Mouse (Mus musculus) monocyte, adult 5-6 weeks (primary cell): ENCODE results near the gene Fbxo40. TPM values are rescaled to one million over a fixed set of nuclear protein-coding genes. Genes with fewer than 3 reads are reported as not detected.

Experiments used
- ATAC-seq: fragments of 153-309, 156-312 bp; replicated peaks from 2 replicates; pipeline ENCODE4 v1.8.0; 2017; ENCODE audit warnings: mild to moderate bottlenecking; ENCODE audit not compliant: low TSS enrichment, insufficient number of reproducible peaks, severe bottlenecking, poor library complexity, low FRiP score
- total RNA-seq: library from RNA; stranded (forward); fragments of 200-1000, 200-491, 200-594 nt; gene quantifications from 3 replicates; pipeline ENCODE4 v1.2.3, GENCODE M21; 2017

The Fbxo40 gene
- 0.29 to 0.38 TPM in 2 of 3 replicates, not detected in the other for total RNA-seq

DNA sequence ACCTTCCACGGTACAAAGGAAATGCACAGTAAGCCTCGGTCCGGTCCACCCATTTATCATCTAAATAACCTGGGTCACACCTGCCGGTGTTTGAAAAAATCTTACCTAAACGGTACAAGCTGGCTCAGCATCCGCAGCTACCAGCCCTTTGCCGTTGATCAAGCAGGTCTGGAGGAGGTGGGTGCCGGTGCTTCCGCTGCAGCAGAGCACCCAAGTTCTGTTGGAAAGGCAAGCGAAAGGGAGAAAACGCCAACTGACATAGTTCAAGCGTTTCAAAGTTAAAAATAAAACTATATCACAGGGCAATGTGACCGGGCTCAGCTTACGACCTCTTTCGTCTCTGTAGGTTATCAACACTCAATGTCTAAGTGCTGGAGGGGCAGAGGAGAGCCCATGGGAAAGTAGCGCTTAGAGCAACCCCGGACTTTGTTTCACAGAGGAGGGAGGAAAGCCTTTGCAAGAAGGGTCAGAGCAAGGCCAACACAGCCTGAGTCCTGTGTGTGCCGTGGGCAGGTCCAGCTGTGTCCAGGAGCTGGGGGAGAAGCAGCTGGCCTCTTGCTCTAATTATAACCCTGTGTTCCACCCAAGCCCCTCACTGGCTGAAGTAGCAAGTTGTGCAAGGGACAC lies at the start of gene Fbxo40:
TSS of gene Fbxo40 (minus strand) at position 469 of the 627 bp plus-strand sequence.
- ATAC-seq = no peak

DNA sequence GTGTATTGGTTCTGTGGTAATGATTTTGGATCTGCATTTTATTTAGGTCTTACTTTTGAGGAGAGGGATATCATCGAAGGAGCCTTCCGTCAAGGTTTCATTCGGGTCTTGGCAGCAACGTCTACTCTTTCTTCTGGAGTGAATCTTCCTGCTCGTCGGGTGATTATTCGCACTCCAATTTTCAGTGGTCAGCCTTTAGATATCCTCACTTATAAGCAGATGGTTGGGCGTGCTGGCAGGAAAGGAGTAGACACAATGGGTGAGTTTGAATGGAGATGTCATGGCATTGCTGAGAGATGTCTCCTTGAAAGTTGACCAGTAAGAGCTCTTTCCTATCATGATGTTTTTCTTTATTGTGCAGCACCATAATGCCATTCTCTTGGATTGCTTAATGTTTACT lies 44.5 kb upstream of the Fbxo40 start:
- no peak for ATAC-seq

DNA sequence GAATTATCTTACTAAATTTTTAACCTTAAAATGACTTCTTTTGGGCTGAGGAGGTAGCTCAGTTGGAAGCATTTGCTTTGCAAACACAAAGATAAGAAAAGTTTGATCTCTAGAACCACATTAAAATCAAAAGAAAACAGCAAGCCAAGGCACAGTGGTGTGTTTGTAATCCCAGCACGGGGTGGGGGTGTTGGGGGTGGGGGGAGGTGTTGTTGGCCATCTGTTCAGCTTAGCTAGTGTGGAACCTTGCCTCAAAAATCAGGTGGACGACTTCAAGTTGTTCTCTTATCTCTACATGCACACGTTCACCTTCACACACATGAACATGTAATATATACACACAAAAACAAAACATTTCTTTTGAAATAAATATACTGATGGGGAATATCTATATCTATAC lies 41.7 kb upstream of the Fbxo40 start:
- no peak for ATAC-seq

DNA sequence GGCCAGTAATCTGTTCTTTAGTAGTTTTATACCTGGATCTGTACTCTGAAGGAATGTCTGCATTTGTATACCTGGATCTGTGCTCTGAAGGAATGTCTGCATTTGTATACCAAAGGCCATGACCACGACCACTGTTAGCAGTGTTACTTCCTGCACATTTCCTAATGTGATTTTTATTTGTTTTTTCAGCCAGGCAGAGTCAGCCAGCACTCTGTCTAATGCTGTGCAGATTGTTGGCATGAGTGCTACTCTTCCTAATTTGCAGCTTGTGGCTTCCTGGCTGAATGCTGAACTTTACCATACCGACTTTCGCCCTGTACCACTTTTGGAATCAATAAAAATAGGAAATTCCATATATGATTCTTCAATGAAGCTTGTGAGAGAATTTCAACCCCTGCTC lies 37.3 kb upstream of the Fbxo40 start:
- no peak for ATAC-seq

DNA sequence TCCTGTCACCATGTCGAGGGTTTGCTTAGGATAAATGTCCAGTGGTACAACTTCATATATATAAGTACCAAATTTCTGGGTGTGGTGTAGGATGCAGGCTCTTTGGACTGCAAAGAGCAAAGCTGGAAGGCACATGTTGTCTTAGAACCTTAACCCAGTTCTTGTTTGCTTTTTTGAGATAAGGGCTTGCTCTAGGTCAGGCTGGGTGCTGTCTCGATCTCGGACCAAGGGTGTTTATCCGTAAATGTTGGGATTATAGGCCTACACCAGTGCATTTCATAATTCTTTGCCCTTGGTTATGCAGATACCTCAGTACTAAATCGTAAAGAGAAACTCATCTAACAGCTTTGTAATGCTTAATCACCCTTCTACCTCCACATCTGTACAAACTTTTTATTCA lies 22.1 kb upstream of the Fbxo40 start:
- no peak for ATAC-seq

DNA sequence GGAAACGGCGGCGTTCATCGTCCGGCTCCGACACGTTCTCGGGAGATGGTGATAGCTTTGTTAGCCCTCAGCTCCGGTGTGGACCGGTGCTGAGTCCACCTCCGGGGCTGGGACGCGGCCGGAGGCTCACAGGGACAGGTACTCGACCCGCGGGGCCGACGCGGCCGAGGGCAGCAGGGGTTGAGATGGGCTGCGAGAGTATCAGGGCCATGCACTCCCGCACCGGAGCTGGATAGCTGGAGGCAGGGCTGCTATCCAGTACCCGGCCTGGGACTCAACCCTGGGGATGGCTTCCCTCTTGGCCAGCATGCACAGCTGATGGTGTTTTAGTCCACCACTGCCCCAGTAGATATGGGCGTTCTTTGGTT lies 21.6 kb upstream of the Fbxo40 start:
- no peak for ATAC-seq

DNA sequence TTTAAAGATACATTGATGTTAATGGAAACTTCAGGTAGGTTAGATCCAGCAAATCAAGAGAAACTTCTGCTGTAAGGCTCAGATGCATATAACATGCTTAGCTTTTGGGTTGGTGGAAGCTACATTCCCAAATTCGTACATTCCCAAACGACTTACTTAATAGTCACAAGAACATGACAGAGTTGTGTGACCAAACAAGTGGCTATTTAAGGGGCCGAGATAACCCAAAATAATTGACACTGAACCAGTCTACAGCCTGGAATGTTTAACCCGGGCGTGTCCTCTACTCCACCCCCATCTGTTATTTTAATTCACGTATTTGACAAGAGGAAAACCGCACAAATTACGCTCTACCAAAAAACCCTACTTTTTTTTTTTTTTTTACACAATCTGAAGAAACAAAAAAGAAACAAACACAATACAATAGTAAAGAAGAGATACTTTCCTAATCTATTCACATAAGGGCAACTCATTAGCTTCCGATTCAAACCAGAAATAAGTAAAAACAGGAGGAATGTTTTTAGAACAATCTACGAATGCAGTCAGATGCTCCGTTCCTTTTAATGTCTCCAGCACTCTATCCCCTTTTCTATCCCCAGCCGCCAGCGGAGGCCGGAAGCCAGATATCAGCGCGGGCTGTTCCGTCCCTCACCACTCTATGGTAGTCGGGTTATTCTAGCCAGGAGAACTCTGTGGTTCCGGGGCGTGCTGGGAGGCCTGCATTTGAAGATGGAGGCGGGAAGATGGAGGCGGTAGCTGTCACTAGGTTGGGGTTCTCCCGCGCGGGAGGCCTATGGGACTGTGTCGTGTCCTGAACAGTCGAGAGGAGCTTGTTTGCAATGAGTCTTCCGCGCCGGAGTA lies 21.0 kb upstream of the Fbxo40 start, which contains the start of gene Polq:
TSS of gene Polq (plus strand) at position 726 of the 861 bp plus-strand sequence.
- peak; percentile 100 for ATAC-seq

DNA sequence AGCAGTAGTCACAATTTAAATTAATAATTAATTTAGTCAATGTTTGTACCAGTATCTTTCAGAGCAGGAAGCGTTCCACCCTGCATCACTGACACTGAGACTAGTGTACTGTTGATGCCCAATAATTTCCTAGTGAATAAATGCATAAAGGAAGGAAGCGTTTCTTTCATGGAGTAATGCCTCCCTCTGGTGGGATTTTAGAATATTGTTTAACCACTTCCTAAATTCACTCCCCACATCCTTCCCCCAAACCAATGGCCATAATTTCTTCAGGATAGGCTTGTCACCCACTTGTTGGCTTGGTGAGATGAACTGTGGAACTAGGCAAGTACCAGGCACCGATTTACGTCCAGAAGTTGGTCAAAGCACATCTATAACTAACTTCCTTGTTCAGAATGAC lies 20.1 kb upstream of the Fbxo40 start:
- 0 out of 2 replicates have a peak, but pooled peaks have one; percentile 55 for ATAC-seq

DNA sequence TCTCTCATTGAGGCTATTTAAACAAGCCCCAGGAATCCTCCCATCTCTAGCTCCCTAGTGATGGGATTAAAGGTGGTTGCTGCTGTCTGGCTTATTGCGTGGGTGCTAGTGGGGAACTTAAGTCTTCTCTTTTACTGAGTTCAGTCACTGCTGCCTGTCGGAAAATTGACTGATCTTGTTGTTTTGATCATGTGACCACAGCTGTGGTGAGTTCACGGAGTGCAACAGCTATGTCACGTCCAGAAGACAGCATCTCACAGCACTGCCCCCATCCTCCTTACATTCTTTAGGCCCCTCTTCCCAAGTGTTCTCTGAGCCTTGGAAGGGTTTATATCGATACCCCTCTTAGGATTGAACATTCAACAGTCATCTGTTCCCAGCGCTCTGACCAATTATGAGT lies 19.0 kb upstream of the Fbxo40 start:
- no peak for ATAC-seq

DNA sequence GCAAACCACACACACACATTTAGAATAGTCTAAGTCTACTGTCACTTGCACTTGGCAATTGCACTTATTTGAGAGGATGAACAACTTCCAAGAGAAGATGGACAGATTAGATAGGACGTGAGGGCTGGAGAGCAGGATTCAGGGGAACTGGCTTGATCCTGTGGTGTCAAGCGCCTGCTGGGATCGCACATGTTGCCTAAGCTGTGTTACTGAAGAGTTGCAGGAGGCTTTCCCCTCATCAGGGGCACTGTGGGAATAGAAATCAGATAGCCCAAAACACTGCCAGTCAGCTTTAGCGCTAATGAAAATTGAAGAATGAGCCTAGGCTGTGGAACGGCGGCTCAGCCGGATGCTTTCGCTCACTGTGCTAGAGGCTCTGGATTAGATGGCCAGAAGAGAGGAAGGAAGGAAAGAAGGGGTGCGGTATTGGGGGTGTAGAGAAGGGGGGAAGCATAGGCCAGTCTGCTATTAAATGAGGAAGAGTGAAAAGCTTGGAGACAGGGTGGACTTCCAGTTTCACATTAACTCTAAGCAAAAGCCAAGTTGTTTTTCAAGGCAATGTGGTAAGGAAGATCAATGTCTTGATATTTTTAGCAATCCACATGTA lies 9.2 kb upstream of the Fbxo40 start:
- no peak for ATAC-seq

DNA sequence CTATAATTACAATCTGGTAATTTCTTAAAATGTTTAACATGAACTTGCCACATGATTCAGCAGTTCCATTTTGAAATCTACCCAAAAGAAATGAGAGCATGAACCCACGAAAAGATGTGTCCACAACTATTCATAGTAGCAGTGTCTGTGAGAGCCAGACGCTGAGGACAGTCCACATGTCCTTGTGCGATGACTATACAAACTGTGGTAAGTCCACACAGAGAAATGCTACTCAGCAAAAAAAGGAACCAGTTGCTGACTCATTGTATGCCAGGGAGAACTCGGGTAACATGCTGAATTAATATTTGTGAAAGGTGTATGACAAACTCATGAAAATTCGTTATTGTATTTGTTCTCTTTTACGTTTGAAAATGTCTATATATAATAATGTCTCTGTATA lies 7.4 kb upstream of the Fbxo40 start:
- ATAC-seq = no peak

DNA sequence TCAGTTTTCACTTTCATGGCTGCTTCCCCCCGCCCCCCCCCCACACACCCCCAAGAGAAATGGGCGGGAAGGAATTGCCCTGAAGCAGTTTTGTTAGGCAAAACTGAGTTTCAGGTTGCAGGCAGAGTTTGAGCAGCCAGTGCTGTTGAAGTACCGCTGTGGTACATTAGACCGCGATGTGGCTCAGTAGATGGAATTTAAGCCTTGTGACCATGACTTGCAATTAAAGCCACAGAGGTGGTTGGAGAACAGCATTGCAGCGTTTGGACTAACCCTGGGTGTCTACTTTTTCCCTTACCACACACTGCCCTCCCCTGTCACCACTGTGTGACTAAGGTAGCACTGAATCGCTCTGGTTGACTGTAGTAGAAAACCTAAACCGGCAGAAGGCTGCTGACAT lies 774 bp downstream of the Fbxo40 start:
- 0 out of 2 replicates have a peak, but pooled peaks have one; percentile 8 for ATAC-seq

DNA sequence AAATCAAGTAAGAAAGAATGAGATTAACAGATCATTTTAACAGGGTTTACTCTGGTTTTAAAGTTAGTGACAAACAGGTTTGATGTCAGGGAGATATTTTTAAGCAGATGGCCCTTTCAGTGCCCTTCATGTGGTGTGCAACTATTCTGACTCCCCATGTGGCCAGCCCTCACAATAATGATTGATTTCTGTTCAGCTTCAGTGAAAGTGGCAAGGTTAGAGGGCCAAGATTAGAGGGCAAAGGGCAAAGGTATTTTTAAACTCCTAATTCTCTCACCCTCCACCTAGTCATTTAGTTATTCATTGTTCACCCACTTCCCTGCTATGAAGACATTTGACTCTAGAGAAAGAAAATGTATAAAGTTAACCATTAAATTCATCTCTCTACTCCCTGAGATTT lies 2.2 kb downstream of the Fbxo40 start:
- ATAC-seq = no peak

DNA sequence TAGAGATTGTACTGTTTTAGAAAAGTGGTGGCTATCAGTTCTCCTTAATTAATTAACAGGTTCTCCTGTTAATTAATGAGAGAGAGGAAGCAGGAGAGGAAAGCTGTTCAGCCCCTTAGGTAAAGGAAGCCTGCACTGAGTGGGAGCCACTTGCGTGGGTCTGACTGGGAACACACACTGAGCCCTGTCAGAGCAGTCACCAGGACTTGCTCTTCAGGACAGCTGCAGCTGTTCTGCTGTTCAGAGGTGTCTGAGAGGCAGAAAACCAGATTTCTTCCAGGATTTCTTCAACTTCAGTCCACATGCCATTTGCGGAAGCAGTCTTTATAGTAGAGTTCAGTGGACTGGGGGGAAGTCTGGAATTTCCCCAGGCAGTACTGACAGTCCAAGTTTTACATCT lies 2.9 kb downstream of the Fbxo40 start:
- ATAC-seq = no peak

DNA sequence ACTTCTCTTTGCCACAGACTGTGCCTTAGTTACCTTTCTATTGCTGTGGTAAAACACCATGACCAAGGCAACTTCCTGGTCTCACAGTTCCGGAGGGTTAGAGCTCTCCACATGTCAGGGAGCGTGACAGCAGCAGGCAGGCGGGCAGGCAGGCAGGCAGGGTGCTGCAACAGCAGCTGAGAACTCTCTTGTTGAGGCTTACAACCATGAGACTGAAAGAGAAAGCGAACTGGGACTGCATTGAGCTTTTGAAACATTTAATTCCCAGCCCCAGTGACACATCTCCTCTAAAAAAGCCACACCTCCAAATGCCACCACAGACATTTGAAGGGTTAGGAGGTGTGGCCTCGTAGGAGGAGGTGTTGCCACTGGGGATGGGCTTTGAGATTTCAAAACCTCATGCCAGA lies 4.6 kb downstream of the Fbxo40 start:
- ATAC-seq = peak; percentile 93

DNA sequence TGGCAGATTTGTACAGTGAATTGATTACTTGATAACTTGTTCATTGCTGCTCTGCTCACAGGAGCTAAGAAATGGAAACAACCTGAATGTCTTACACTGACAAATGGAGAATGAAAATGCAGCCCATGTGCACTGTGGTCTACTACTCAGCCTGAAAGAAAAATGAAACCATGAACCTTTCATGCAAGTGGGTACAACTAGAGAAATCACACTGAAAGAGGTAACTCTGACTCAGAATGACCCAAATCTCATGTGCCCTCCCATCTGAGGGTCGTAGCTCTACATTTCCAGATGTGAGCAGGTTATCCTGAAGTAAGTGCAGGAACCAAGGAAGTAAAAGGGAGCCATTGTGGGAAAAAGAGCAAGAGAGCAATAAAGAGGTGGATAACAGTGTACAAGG lies 6.5 kb downstream of the Fbxo40 start:
- ATAC-seq = no peak

DNA sequence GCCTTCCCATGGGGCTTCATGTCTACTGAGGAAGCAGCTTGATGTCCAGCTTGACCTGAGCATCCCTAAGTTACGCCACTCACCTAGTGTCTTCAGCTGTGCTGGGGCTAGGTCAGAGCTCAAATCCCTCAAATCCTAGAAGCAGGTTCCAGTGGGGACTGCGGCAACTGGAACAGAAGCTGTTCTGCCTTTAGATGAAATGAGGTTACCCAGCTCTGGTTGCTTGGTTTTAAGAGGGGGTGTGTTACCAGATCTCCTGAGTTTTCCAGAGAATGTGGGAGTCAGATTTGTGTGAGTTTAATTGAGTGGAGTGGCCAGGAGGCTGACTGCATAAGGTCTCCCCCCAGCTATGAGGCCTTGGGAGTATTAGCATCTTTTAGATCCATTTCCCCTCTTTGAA lies 11.1 kb downstream of the Fbxo40 start:
- ATAC-seq = no peak

DNA sequence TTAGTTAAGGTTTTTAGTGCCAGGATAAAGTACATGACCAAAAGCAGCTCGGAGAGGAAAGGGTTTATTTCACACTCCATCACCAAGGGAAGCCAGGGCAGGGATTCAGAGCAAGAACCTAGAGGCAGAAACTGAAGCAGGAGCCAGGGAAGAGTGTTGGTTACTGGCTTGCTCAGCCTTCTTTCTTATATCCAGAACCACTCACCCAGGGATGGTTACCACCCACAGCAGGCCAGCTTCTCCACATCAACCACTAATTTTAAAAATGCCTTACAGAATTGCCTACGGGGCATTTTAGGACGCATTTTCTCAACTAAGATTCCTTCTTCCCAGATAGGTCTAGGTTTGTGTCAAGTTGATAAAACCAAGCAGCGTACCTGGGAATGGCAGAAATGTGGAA lies 26.9 kb downstream of the Fbxo40 start:
- no peak for ATAC-seq

DNA sequence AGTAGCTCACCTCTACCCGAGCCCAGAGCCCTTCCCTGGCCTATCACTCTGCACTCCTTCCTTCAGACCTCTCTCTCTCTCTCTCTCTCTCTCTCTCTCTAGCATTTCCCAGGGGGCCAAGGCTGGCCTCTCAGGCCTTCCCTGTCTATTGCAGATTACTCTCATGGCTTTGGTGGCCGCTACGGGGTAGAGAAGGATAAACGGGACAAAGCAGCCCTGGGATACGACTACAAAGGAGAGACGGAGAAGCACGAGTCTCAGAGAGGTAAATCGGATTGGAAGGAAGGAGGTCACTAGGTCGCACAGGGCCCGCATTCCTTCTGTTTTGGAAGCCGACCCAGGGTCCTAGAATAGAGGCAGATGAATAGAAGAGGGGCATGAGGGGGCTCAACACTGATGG lies 35.2 kb downstream of the Fbxo40 start:
- ATAC-seq = no peak

DNA sequence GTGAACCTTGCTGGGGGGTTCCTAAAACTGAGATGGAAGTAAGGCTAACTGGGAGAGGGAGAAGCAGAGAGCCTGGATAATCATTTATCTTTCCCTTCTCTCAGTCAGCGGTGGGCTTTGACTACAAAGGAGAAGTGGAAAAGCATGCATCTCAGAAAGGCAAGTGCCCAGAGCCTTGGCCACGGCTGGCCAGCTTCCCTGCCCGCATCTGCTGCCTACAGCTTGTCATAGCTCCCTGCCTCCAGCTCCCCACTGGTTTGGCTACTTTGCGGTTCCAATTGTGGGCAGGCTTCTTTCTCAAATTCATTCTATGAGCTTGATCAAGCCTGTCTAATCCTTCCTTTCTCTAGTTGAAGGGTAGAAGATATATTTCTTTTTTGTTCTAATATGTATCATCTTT lies 39.2 kb downstream of the Fbxo40 start:
- ATAC-seq = no peak
